Mouse (Mus musculus) heart, embryonic 11.5 days (tissue): ENCODE results near the gene Blvra. TPM values are rescaled to one million over a fixed set of nuclear protein-coding genes. Genes with fewer than 3 reads are reported as not detected.

Experiments used
- ATAC-seq: fragments of 200-750 bp; cut with Nextera tagmentation; replicated peaks from 2 replicates; pipeline ENCODE4 v1.8.0; 2017; ENCODE audit warnings: moderate library complexity; ENCODE audit not compliant: insufficient number of reproducible peaks, low FRiP score, low TSS enrichment
- H3K27ac ChIP-seq: fragments of 300-500 bp; sonication (generic); 2 replicates; pipeline ENCODE4 v1.5.1; 2014; ENCODE audit warnings: mild to moderate bottlenecking, low read depth, low read length
- H3K27me3 ChIP-seq: fragments of 300-500 bp; sonication (generic); 2 replicates; pipeline ENCODE4 v1.6.1; 2014; ENCODE audit warnings: mild to moderate bottlenecking, low read length, mixed read lengths; ENCODE audit not compliant: control insufficient read depth, insufficient read depth
- H3K36me3 ChIP-seq: fragments of 300-500 bp; sonication (generic); 2 replicates; pipeline ENCODE4 v1.6.1; 2014; ENCODE audit warnings: mild to moderate bottlenecking, low read length, moderate library complexity, mixed read lengths; ENCODE audit not compliant: control insufficient read depth, insufficient read depth
- H3K4me1 ChIP-seq: fragments of 300-500 bp; sonication (generic); 2 replicates; pipeline ENCODE4 v1.6.1; 2014; ENCODE audit warnings: low read length; ENCODE audit not compliant: control insufficient read depth, insufficient read depth
- H3K4me2 ChIP-seq: fragments of 300-500 bp; sonication (generic); 2 replicates; pipeline ENCODE4 v1.6.1; 2014; ENCODE audit warnings: mild to moderate bottlenecking, moderate library complexity
- H3K4me3 ChIP-seq: fragments of 300-500 bp; sonication (generic); 2 replicates; pipeline ENCODE4 v1.5.1; 2014; ENCODE audit warnings: low read depth, low read length
- H3K9ac ChIP-seq: fragments of 300-500 bp; sonication (generic); 2 replicates; pipeline ENCODE4 v1.6.1; 2014; ENCODE audit warnings: mild to moderate bottlenecking, low read depth, low read length, moderate library complexity
- H3K9me3 ChIP-seq: fragments of 300-500 bp; sonication (generic); replicated peaks from 2 replicates; pipeline ENCODE4 v1.6.1; 2016; ENCODE audit warnings: low read length; ENCODE audit not compliant: control insufficient read depth
- WGBS: fragments of 180-500 bp; shearing (Covaris S2); extraction: QIAGEN DNeasy Blood & Tissue Kit; methylation state at CpG from one replicate; pipeline ENCODE4 v1.1.7; 2014; ENCODE audit not compliant: insufficient replicate concordance; 5-methylcytosine and 5-hydroxymethylcytosine counted together
- polyA plus RNA-seq: library from polyadenylated mRNA; unstranded; fragments of >200 nt; fragmentation: Nextera tagmentation; extraction: Ambion mirVana; gene quantifications from 2 replicates; pipeline ENCODE4 v1.2.1, GENCODE M21; 2014

The Blvra gene
- polyA plus RNA-seq, 1 experiment from 2014 or later = 43.4 TPM

DNA sequence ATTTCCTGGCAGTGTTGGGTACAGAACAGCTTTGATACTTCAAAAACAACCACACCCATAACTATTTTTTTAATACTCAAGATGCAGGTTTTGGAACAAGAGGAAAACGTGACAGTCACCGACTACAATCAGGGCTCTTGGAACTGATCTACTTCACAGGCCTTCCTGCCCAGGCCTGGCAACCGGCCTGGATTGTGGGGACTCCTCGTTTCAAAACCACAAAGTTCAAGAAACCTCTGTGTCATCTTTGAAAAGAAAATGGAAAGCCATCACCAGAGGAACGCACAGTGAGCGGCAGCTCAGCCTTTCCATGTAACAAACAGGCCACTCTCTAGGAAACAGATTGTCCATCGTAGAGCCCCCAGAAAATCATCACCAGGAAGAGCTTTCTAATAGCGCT is 68.6 kb downstream of the Blvra start:
- no peaks in the 10 kb centered on the region; the same call in 1 of the 2 replicates for H3K27me3 ChIP-seq
- H3K4me3 ChIP-seq = no peak overlapping the region
- peaks cover 14% of the 10 kb centered on the region for H3K36me3 ChIP-seq
- peaks cover 18% of the 10 kb centered on the region for H3K4me1 ChIP-seq
- 90% methylated on average over 8 of the region's 8 CpGs for WGBS
- H3K9ac ChIP-seq = no peak overlapping the region
- ATAC-seq = no peak
- H3K9me3 ChIP-seq = no peaks in the 10 kb centered on the region
- no peak overlapping the region for H3K4me2 ChIP-seq
- no peak overlapping the region for H3K27ac ChIP-seq

DNA sequence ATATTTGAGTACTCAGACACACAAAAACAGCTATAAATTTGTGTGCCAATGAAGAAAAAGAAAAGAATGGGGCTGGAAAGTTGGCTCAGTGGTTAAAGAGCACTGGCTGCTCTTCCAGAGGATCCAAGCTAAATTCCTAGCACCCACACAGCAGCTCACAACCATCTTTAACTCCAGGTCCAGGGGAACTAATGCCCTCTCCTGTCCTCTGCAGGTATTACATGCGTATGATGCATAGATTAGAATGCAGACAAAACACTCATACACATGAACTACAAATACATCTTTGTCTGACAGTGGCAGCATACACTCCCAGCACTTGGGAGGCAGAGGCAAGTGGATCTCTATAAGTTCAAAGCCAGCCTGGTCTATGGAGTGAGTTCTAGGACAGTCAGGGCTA is 69.1 kb downstream of the Blvra start:
- 100% methylated on average over 1 of the region's 1 CpGs for WGBS
- ATAC-seq = no peak
- no peaks in the 10 kb centered on the region; the same call in 1 of the 2 replicates for H3K27me3 ChIP-seq
- peaks cover 14% of the 10 kb centered on the region for H3K36me3 ChIP-seq
- H3K9ac ChIP-seq = no peak overlapping the region
- no peaks in the 10 kb centered on the region for H3K9me3 ChIP-seq
- no peak overlapping the region for H3K4me2 ChIP-seq
- H3K4me3 ChIP-seq = no peak overlapping the region
- peaks cover 18% of the 10 kb centered on the region for H3K4me1 ChIP-seq
- H3K27ac ChIP-seq = no peak overlapping the region

DNA sequence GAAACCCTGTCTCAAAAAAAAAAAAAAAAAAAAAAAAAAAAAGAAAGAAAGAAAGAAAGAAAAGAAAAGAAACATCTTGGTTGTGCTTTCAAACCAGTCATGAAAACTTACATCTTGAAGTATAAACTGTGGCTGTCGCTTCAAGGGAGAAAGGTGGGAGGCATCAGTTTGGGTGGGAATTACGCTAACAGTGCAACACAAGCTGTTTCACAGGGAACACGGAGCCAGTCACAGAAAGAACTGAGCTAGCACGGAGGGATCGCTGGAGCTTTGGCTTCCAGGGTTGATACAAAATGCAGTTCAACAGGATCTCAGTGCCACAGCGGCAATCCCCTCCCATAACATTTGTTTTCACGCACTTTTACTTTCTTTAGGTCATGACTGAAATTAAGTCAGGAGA is 69.5 kb downstream of the Blvra start:
- 88% methylated on average over 7 of the region's 7 CpGs for WGBS
- Histone ChIP-seq H3K27me3 (no peaks in the 10 kb centered on the region; the same call in 1 of the 2 replicates), H3K4me1 (peaks cover 18% of the 10 kb centered on the region), H3K9ac (no peak overlapping the region), H3K4me3 (no peak overlapping the region), H3K36me3 (peaks cover 14% of the 10 kb centered on the region), H3K27ac (no peak overlapping the region), H3K4me2 (no peak overlapping the region), H3K9me3 (no peaks in the 10 kb centered on the region)
- no peak for ATAC-seq

DNA sequence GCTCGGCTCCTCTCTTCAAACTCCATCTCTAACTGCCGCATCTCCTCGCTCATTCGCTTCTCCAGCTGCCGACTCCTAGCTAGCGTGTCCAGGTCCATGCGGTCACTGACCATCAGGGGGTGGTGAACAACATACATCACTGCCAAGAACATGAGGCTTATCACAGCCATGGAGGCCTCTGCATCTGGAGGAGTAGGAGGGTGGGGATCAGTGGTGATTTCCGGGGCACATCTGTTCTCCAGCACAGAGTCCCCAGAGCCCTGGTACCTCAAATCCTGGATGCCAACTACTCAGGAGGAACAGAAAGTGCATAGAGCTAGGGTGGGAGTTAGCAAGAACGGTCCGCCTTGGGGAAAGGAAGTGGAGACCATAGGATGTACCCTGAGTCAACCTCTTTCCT is 71.6 kb downstream of the Blvra start:
- H3K27ac ChIP-seq = no peak overlapping the region
- H3K27me3 ChIP-seq = no peaks in the 10 kb centered on the region; the same call in 1 of the 2 replicates
- H3K4me2 ChIP-seq = peak overlapping the region; percentile 94
- peak overlapping the region; percentile 78 for H3K9ac ChIP-seq
- H3K4me1 ChIP-seq = peaks cover 12% of the 10 kb centered on the region
- 70% methylated on average over 10 of the region's 10 CpGs for WGBS
- peaks cover 14% of the 10 kb centered on the region for H3K36me3 ChIP-seq
- H3K4me3 ChIP-seq = peak overlapping the region; percentile 62
- no peaks in the 10 kb centered on the region for H3K9me3 ChIP-seq
- no peak for ATAC-seq

DNA sequence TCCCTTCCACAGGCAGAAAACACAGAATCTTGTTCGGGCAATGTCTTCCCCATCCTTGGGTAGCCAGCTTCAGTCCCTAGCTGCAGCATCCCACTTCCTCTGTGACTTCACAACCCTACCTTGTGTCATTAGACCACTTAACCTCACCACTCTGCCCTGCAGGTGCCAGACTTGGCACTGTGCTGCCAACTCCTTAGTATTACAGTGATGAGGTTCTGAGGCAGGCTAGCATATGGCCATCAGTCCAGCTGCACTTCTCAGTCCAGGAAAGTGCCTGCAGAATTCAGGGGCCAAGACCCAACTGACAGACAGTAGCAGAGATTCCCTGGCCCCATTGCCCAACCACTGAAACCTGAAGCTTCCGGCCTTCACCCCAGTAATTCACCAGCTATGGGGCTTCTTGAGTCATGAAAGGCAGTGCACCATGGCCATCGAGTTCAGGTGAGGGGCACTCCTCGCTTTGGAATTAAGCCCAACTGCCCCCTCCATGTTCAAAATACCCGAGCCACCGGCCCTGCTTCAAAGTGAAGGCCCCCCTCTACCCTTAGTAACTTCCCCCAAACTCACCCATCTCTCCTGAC is 72.2 kb downstream of the Blvra start:
- Histone ChIP-seq H3K27ac (no peak overlapping the region), H3K9ac (peak overlapping the region; percentile 78), H3K4me3 (peak overlapping the region; percentile 62), H3K4me2 (peak overlapping the region; percentile 94), H3K4me1 (peaks cover 8% of the 10 kb centered on the region), H3K36me3 (peaks cover 14% of the 10 kb centered on the region), H3K9me3 (no peaks in the 10 kb centered on the region), H3K27me3 (no peaks in the 10 kb centered on the region; the same call in 1 of the 2 replicates)
- WGBS = 13% methylated on average over 6 of the region's 6 CpGs
- no peak for ATAC-seq

DNA sequence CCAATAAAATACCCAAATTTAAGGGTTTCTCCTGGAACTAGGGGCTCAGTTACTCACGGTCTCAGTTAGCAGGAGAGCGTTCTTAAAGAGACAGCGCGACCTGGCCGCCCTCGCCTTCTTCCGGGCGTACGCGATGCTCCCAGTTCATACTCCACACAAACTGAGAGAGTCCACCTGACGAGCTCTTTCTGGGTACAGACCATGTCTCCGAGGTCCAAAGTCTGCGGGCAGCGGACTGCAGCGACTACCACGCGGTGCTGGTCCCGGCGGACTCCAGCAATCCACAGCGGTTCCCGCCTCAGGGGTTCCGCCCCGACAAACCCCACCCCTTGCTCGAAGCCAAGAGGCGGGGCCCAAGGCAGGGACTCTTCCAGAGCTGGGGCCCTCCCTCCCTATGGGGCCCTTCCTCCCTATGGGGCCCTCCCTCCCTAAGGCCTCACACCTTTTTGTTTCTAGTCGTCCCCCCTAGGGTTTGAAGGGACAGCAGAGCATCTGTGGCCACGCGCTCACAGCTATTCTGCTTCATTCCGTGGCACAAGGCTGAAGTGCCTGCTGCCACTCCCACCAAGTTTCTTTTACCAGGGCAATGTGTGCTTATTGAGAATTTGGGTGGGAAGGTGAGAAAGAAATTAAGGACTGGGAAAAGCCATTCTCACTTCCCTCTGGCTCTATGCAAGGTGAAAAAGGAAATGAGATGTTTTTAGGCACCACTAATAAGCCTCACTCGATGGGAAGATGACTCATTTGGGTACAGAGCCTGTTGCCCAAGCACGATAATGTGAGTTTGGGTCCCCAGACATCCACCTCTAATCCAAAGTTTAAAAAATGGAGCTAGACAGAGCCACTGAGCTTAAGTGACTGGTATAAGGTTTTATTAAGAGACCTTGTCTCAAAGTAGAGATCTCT is 72.9 kb downstream of the Blvra start, which contains the start of gene Itpripl1:
Gene Itpripl1 (minus strand): TSS at position 285 of the 906 bp plus-strand sequence.
- Histone ChIP-seq H3K4me1 (peaks cover 8% of the 10 kb centered on the region), H3K9ac (peak within 1 kb of the TSS; percentile 78), H3K27me3 (no peaks in the 10 kb centered on the region; the same call in 1 of the 2 replicates), H3K4me2 (peak within 1 kb of the TSS; percentile 94), H3K27ac (no peak within 1 kb of the TSS; the same call in 1 of the 2 replicates), H3K4me3 (peak within 1 kb of the TSS; percentile 62), H3K36me3 (peaks cover 14% of the 10 kb centered on the region), H3K9me3 (no peaks in the 10 kb centered on the region)
- peak; percentile 94 for ATAC-seq
- WGBS = 3% methylated on average over 31 of the region's 31 CpGs

DNA sequence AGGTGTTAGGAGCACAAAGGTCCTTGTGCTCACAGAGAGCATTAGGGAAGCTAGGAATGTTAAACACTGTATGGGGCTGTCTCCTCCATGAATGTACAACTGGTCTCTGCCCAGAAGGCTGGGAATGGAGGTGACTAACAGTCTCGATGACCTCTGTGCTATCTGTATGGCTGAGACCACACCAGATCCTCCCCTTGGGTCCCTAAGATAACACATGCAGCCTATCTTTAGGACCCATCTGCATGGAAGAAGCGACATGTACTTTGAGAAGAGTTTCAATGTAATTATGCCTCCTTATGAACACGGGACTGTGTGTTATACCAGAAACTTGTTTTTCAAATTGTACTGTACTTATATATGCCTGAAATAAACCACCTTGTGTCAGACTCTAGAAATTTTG is 75.2 kb downstream of the Blvra start:
- H3K4me2 ChIP-seq = no peak overlapping the region
- peaks cover 8% of the 10 kb centered on the region for H3K4me1 ChIP-seq
- H3K9me3 ChIP-seq = 0 out of 2 replicates have a peak, but pooled peaks cover 2% of the 10 kb centered on the region
- no peak for ATAC-seq
- H3K36me3 ChIP-seq = peaks cover 8% of the 10 kb centered on the region; the same call in 1 of the 2 replicates
- no peak overlapping the region for H3K9ac ChIP-seq
- 65% methylated on average over 3 of the region's 3 CpGs for WGBS
- H3K27me3 ChIP-seq = no peaks in the 10 kb centered on the region; the same call in 1 of the 2 replicates
- no peak overlapping the region for H3K4me3 ChIP-seq
- H3K27ac ChIP-seq = no peak overlapping the region
